Mouse (Mus musculus) CH12.LX (cell line): Measurements from ENCODE around the gene Plcg2. TPM values are rescaled to one million over a fixed set of nuclear protein-coding genes. Genes with fewer than 3 reads are reported as not detected.

Source experiments
- DNase-seq: peaks from one replicate; pipeline ENCODE4 v3.0.0-alpha.2; 2013; ENCODE audit errors: extremely low read depth
- H3K27ac ChIP-seq: 2 replicates; pipeline ENCODE4 v1.5.1; 2012; ENCODE audit warnings: low read depth, mild to moderate bottlenecking, control low read depth, moderate library complexity; ENCODE audit not compliant: insufficient read depth
- H3K27me3 ChIP-seq: replicated peaks from 2 replicates; pipeline ENCODE3; 2012; ENCODE audit warnings: inconsistent platforms
- H3K36me3 ChIP-seq, 2 experiments: replicated peaks in 1 of 2; 2 replicates each; pipeline versions ENCODE3 to v1.6.1; 2012; ENCODE audit warnings: inconsistent platforms in 1 of 2, low read length in 1 of 2, mild to moderate bottlenecking in 1 of 2, mixed read lengths in 1 of 2, moderate library complexity in 1 of 2; ENCODE audit not compliant: control insufficient read depth in 1 of 2, insufficient read depth in 1 of 2
- H3K4me1 ChIP-seq, 2 experiments: 2 replicates each; pipeline ENCODE4 v1.6.1; 2012; ENCODE audit warnings: inconsistent platforms in 1 of 2, moderate library complexity in 1 of 2; ENCODE audit not compliant: insufficient read depth in 2 of 2, control insufficient read depth in 1 of 2
- H3K4me2 ChIP-seq: 2 replicates; pipeline ENCODE4 v1.6.1; 2012; ENCODE audit warnings: low read depth, mild to moderate bottlenecking, control low read depth; ENCODE audit not compliant: poor library complexity, insufficient read depth, severe bottlenecking
- H3K4me3 ChIP-seq, 3 experiments: fragments of 150-350 bp in 1 of 3; sonication (generic) in 1 of 3; replicated peaks in 1 of 3; 2 replicates each; pipeline versions ENCODE3 to v1.5.1; 2011 to 2012; ENCODE audit warnings: low read depth in 2 of 3, low read length in 2 of 3, mild to moderate bottlenecking in 2 of 3, moderate library complexity in 2 of 3, control low read depth in 1 of 3, improper control_type of control experiment in 1 of 3, inconsistent platforms in 1 of 3, mixed read lengths in 1 of 3; ENCODE audit not compliant: poor library complexity in 1 of 3
- H3K79me2 ChIP-seq: replicated peaks from 2 replicates; pipeline ENCODE4 v1.6.1; 2012; ENCODE audit warnings: mild to moderate bottlenecking, moderate library complexity; ENCODE audit not compliant: control insufficient read depth, poor library complexity, insufficient read depth, severe bottlenecking; ENCODE audit errors: extremely low read depth
- H3K9ac ChIP-seq: 2 replicates; pipeline ENCODE4 v1.6.1; 2012; ENCODE audit warnings: low read depth, mild to moderate bottlenecking, control low read depth, moderate library complexity; ENCODE audit not compliant: insufficient read depth
- H3K9me3 ChIP-seq: replicated peaks from 2 replicates; pipeline ENCODE3; 2012; ENCODE audit warnings: low read length, inconsistent platforms, mixed read lengths
- BHLHE40 ChIP-seq: IDR thresholded peaks from 2 replicates; pipeline ENCODE4 v1.6.1; 2011; ENCODE audit warnings: mild to moderate bottlenecking, low read depth, low read length, improper control_type of control experiment
- CHD1 ChIP-seq: IDR thresholded peaks from 2 replicates; pipeline ENCODE4 v1.6.1; 2012; ENCODE audit warnings: low read depth, low read length, improper control_type of control experiment, inconsistent platforms
- CHD2 ChIP-seq: IDR thresholded peaks from 2 replicates; pipeline ENCODE4 v1.6.1; 2011; ENCODE audit warnings: low read length, improper control_type of control experiment
- CTCF ChIP-seq, 2 experiments: IDR thresholded peaks in 1 of 2; conservative IDR thresholded peaks in 1 of 2; 2 replicates each; pipeline ENCODE4 v1.5.1; 2011 to 2012; ENCODE audit warnings: low read depth in 2 of 2, low read length in 2 of 2, improper control_type of control experiment in 1 of 2, inconsistent platforms in 1 of 2, mild to moderate bottlenecking in 1 of 2, moderate library complexity in 1 of 2
- E2F4 ChIP-seq: IDR thresholded peaks from 2 replicates; pipeline ENCODE4 v1.6.1; 2011; ENCODE audit warnings: low read depth, low read length, improper control_type of control experiment; ENCODE audit not compliant: insufficient replicate concordance
- ETS1 ChIP-seq: conservative IDR thresholded peaks from 2 replicates; pipeline ENCODE4 v1.6.1; 2012; ENCODE audit warnings: low read depth, mild to moderate bottlenecking, inconsistent platforms, low read length, improper control_type of control experiment, moderate library complexity
- GABPA ChIP-seq: IDR thresholded peaks from 2 replicates; pipeline ENCODE4 v1.6.1; 2012; ENCODE audit warnings: low read depth, low read length, improper control_type of control experiment, inconsistent platforms; ENCODE audit not compliant: insufficient replicate concordance
- IRF4 ChIP-seq: IDR thresholded peaks from 2 replicates; pipeline ENCODE4 v1.6.1; 2014; ENCODE audit warnings: low read depth, mild to moderate bottlenecking, inconsistent platforms, low read length, improper control_type of control experiment
- JUND ChIP-seq: conservative IDR thresholded peaks from 2 replicates; pipeline ENCODE4 v1.6.1; 2011; ENCODE audit warnings: low read depth, low read length, improper control_type of control experiment
- MAFK ChIP-seq: IDR thresholded peaks from 2 replicates; pipeline ENCODE4 v1.6.1; 2011; ENCODE audit warnings: low read length, improper control_type of control experiment; ENCODE audit not compliant: insufficient replicate concordance
- MAZ ChIP-seq: IDR thresholded peaks from 2 replicates; pipeline ENCODE4 v1.6.1; 2012; ENCODE audit warnings: low read depth, mild to moderate bottlenecking, inconsistent platforms, low read length, improper control_type of control experiment, moderate library complexity
- NELFE ChIP-seq: IDR thresholded peaks from 2 replicates; pipeline ENCODE4 v1.6.1; 2011; ENCODE audit warnings: low read depth, low read length, improper control_type of control experiment
- NRF1 ChIP-seq: IDR thresholded peaks from 2 replicates; pipeline ENCODE4 v1.6.1; 2014; ENCODE audit warnings: low read depth, mild to moderate bottlenecking, inconsistent platforms, low read length, improper control_type of control experiment, moderate library complexity
- PAX5 ChIP-seq: IDR thresholded peaks from 2 replicates; pipeline ENCODE4 v1.6.1; 2012; ENCODE audit warnings: low read length, inconsistent platforms, mixed read lengths
- POLR2AphosphoS2 ChIP-seq: IDR thresholded peaks from 2 replicates; pipeline ENCODE4 v1.6.1; 2011; ENCODE audit warnings: low read depth, low read length, improper control_type of control experiment
- RCOR1 ChIP-seq: conservative IDR thresholded peaks from 2 replicates; pipeline ENCODE4 v1.6.1; 2012; ENCODE audit warnings: low read depth, mild to moderate bottlenecking, inconsistent platforms, low read length, improper control_type of control experiment
- SMC3 ChIP-seq: IDR thresholded peaks from 2 replicates; pipeline ENCODE4 v1.6.1; 2011; ENCODE audit warnings: low read depth, low read length, improper control_type of control experiment
- TCF12 ChIP-seq: IDR thresholded peaks from 2 replicates; pipeline ENCODE4 v1.6.1; 2014; ENCODE audit warnings: low read depth, mild to moderate bottlenecking, inconsistent platforms, low read length, improper control_type of control experiment
- UBTF ChIP-seq: IDR thresholded peaks from 2 replicates; pipeline ENCODE4 v1.6.1; 2012; ENCODE audit warnings: low read depth, mild to moderate bottlenecking, inconsistent platforms, low read length, improper control_type of control experiment, moderate library complexity
- USF1 ChIP-seq: IDR thresholded peaks from 2 replicates; pipeline ENCODE4 v1.6.1; 2014; ENCODE audit warnings: low read depth, mild to moderate bottlenecking, inconsistent platforms, low read length, improper control_type of control experiment
- USF2 ChIP-seq: conservative IDR thresholded peaks from 2 replicates; pipeline ENCODE4 v1.6.1; 2011; ENCODE audit warnings: low read depth, low read length, improper control_type of control experiment
- ZC3H11A ChIP-seq: IDR thresholded peaks from 2 replicates; pipeline ENCODE4 v1.6.1; 2012; ENCODE audit warnings: low read depth, mild to moderate bottlenecking, inconsistent platforms, low read length, improper control_type of control experiment
- ZKSCAN1 ChIP-seq: IDR thresholded peaks from 2 replicates; pipeline ENCODE4 v1.6.1; 2012; ENCODE audit warnings: low read depth, inconsistent platforms, low read length, improper control_type of control experiment, borderline replicate concordance
- ZNF384 ChIP-seq: IDR thresholded peaks from 2 replicates; pipeline ENCODE4 v1.6.1; 2012; ENCODE audit warnings: low read depth, low read length, improper control_type of control experiment, inconsistent platforms
- dilution Hi-C: fragments of 300-500 bp; cut with MboI; formaldehyde crosslinking; loops from 2 replicates; pipeline ENCODE4 v1.14.3; 2020; ENCODE audit warnings: low sequenced_read_pairs; ENCODE audit not compliant: extremely low pct_unique_long_range_greater_than_20kb, extremely low pct_ligation_motif_present
- in situ Hi-C: fragments of 300-500 bp; cut with MboI; formaldehyde crosslinking; loops from 3 replicates; pipeline ENCODE4 v1.14.3; 2019; ENCODE audit warnings: low sequenced_read_pairs, low pct_ligation_motif_present, low pct_unique_long_range_greater_than_20kb, mixed read lengths
- polyA plus RNA-seq: library from polyadenylated mRNA; unstranded; fragments of >175 nt; gene quantifications from 2 replicates; pipeline ENCODE4 v1.2.1, GENCODE M21; 2012; ENCODE audit warnings: low read depth; ENCODE audit not compliant: insufficient read length
- total RNA-seq, 2 experiments: library from RNA; depleted of rRNA; stranded (reverse); fragments of 300-350 nt in 1 of 2; fragments of >200 nt in 1 of 2; gene quantifications; 2 replicates each; pipeline ENCODE4 v1.2.3; 2012 to 2014

The Plcg2 gene
- total and polyA plus RNA-seq, 3 experiments = 129 to 196 (median 194) TPM

- dilution Hi-C loops = no loop called here
- Histone ChIP-seq H3K4me2 (no peak overlapping the region), H3K36me3 (peaks cover 83 to 97% of the 10 kb centered on the region in 2 experiments), H3K27ac (no peak overlapping the region), H3K4me3 (no peak overlapping the region), H3K79me2 (no peaks in the 10 kb centered on the region), H3K9me3 (peaks cover 4% of the 10 kb centered on the region), H3K27me3 (no peaks in the 10 kb centered on the region), H3K4me1 (no peaks in the 10 kb centered on the region), H3K9ac (no peak overlapping the region)
- in situ Hi-C loops = no loop called here
- no peak for TF ChIP-seq ZKSCAN1
- TF ChIP-seq CHD2 = no peak
- no peak for TF ChIP-seq E2F4
- no peak for TF ChIP-seq ETS1
- no peak for TF ChIP-seq CHD1
- no peak for TF ChIP-seq USF2
- no peak for TF ChIP-seq TCF12
- TF ChIP-seq UBTF = no peak
- TF ChIP-seq IRF4 = no peak
- no peak for TF ChIP-seq BHLHE40
- TF ChIP-seq RCOR1 = no peak
- no peak for TF ChIP-seq MAFK
- no peak for TF ChIP-seq ZC3H11A
- no peak for TF ChIP-seq SMC3
- TF ChIP-seq POLR2AphosphoS2 = no peak
- no peak for DNase-seq
Measured at GRCm38 (mm10) chr8:117593862-117594261, 95.8 kb downstream of the Plcg2 start.

GRCm38 (mm10) chr8:117595001-117595400 is 96.9 kb downstream of the Plcg2 start:
- H3K9me3 ChIP-seq = peaks cover 12% of the 10 kb centered on the region
- in situ Hi-C loops = no loop called here
- no peaks in the 10 kb centered on the region for H3K4me1 ChIP-seq
- dilution Hi-C loops = no loop called here
- no peak overlapping the region for H3K4me2 ChIP-seq
- H3K79me2 ChIP-seq = no peaks in the 10 kb centered on the region
- TF ChIP-seq MAZ = no peak
- TF ChIP-seq PAX5 = no peak
- TF ChIP-seq NRF1 = no peak
- TF ChIP-seq POLR2AphosphoS2 = no peak
- TF ChIP-seq NELFE = no peak
- TF ChIP-seq E2F4 = no peak
- TF ChIP-seq RCOR1 = no peak
- TF ChIP-seq CTCF (conservative IDR thresholded peaks at IDR 0.05 in 1 of 2, IDR thresholded peaks at IDR 0.05 in 1 of 2; ENCODE audit: low read depth in 2 of 2, low read length in 2 of 2) = no peak
- TF ChIP-seq USF1 = no peak
- TF ChIP-seq GABPA = no peak
- TF ChIP-seq ZNF384 = no peak
- no peak for TF ChIP-seq ZC3H11A
- TF ChIP-seq JUND = no peak
- no peak for TF ChIP-seq IRF4
- no peak for TF ChIP-seq MAFK
- DNase-seq = no peak
- H3K9ac ChIP-seq = no peak overlapping the region
- no peak overlapping the region for H3K27ac ChIP-seq
- H3K4me3 ChIP-seq = no peak overlapping the region
- H3K27me3 ChIP-seq = no peaks in the 10 kb centered on the region
- peaks cover 83 to 97% of the 10 kb centered on the region in 2 experiments for H3K36me3 ChIP-seq
